Comparison of ENCODE assay signal across 21 mouse cellular contexts in the genomic region with DNA sequence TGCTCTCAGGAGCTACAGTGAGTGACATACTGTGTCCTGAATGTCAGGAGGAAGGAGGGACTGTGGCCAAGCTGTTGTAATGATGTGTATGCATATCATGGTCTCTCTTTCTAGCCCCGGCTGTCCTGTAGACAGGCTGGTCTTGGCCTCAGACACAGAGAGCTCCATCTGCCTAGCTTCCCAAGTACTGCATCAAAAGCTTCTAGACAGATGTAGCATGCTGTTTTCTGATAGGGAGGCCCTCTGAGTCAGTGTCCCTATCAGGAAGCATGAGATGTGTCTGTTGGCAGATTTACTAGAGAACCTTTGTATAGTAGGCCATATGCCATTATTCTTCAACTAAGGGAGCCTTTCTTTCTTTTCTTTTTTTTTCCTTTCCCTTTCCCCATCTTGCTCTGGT. TPM values are rescaled to one million over a fixed set of nuclear protein-coding genes. Genes with fewer than 3 reads are reported as not detected.
DNase-seq lines count a peak whose midpoint lies in the region; ATAC-seq and TF ChIP-seq lines count a peak whose summit lies in the region.
"Had no signal": no experiment of that assay in that cellular context is flagged by ENCODE, and none has a peak within 500 bp of the region (broad histone marks: within the 10 kb centered on the region; RNA-seq: fewer than 3 reads in every experiment).

No protein-coding gene starts in this region.

- TF ChIP-seq EP300 in MEL (IDR thresholded peaks at IDR 0.05; ENCODE audit: low read depth in 1 of 2, low read length in 2 of 2) = peak; percentile 90 to 91

- no peak overlapping the region for H3K27ac ChIP-seq in hindbrain, postnatal 0 days
- no peak overlapping the region for H3K27ac ChIP-seq in hindbrain, embryonic 11.5 days (ENCODE audit: low read depth, low read length)
- H3K27ac ChIP-seq in MEL (ENCODE audit: control insufficient read depth, low read depth, low read length) = peak overlapping the region; percentile 64
- H3K27ac ChIP-seq in cortical plate, adult 2 months (ENCODE audit: insufficient read depth, low read length) = no peak overlapping the region
- H3K27ac ChIP-seq: forebrain, embryonic 13.5 days; limb, embryonic 12.5 days; stomach, embryonic 15.5 days had no signal

- H3K4me2 ChIP-seq in hindbrain, postnatal 0 days (ENCODE audit: low read depth, low read length) = no peak overlapping the region
- H3K4me2 ChIP-seq in hindbrain, embryonic 11.5 days (replicated peaks; ENCODE audit: low read depth, low read length) = no peak overlapping the region
- H3K4me2 ChIP-seq: forebrain, embryonic 13.5 days; limb, embryonic 12.5 days; midbrain, embryonic 11.5 days; stomach, embryonic 15.5 days had no signal

- H3K9ac ChIP-seq in hindbrain, postnatal 0 days (replicated peaks; ENCODE audit: low read length) = no peak overlapping the region
- H3K9ac ChIP-seq in hindbrain, embryonic 11.5 days (ENCODE audit: low read depth, low read length) = no peak overlapping the region
- H3K9ac ChIP-seq in MEL (ENCODE audit: control insufficient read depth, low read depth, low read length, poor library complexity, severe bottlenecking) = no peak overlapping the region
- H3K9ac ChIP-seq: forebrain, embryonic 13.5 days; limb, embryonic 12.5 days; stomach, embryonic 15.5 days had no signal

- TF ChIP-seq RAD21 in MEL (IDR thresholded peaks at IDR 0.05; ENCODE audit: low read depth, low read length) = peak; percentile 31

- H3K27me3 ChIP-seq in hindbrain, postnatal 0 days (ENCODE audit: insufficient read depth, low read length) = no peaks in the 10 kb centered on the region
- no peaks in the 10 kb centered on the region for H3K27me3 ChIP-seq in hindbrain, embryonic 11.5 days (ENCODE audit: control insufficient read depth, insufficient read depth, low read length)
- H3K27me3 ChIP-seq in MEL (ENCODE audit: control insufficient read depth in 1 of 2, insufficient read depth in 2 of 2, low read length in 2 of 2) = no peaks in the 10 kb centered on the region
- H3K27me3 ChIP-seq: forebrain, embryonic 13.5 days; limb, embryonic 12.5 days; stomach, embryonic 15.5 days had no signal

- no peak for ATAC-seq in hindbrain, postnatal 0 days
- no peak for ATAC-seq in hindbrain, embryonic 11.5 days (ENCODE audit: low FRiP score)
- ATAC-seq in megakaryocyte progenitor cell, adult 5-6 weeks (replicated peaks; ENCODE audit: poor library complexity) = peak; percentile 77
- ATAC-seq: forebrain, embryonic 13.5 days; hindbrain, embryonic 16.5 days had no signal

- 0 out of 2 replicates have a peak, but pooled peaks have one; percentile 11 for TF ChIP-seq CTCF in hindbrain, postnatal 0 days (IDR thresholded peaks at IDR 0.05; ENCODE audit: low read depth)
- peak; percentile 44 to 63 (median 60) for TF ChIP-seq CTCF in MEL (IDR thresholded peaks at IDR 0.05 in 2 of 3, conservative IDR thresholded peaks at IDR 0.05 in 1 of 3; ENCODE audit: control insufficient read depth in 1 of 3, insufficient read depth in 1 of 3, low read depth in 2 of 3, low read length in 3 of 3, poor library complexity in 1 of 3, severe bottlenecking in 1 of 3)
- TF ChIP-seq CTCF in cortical plate, adult 2 months (IDR thresholded peaks at IDR 0.05; ENCODE audit: extremely low read depth, insufficient read depth, low read length) = 0 out of 2 replicates have a peak, but pooled peaks have one; percentile 13

- H3K4me3 ChIP-seq in hindbrain, postnatal 0 days (ENCODE audit: low read length) = no peak overlapping the region
- H3K4me3 ChIP-seq in hindbrain, embryonic 11.5 days (ENCODE audit: low read depth, low read length) = no peak overlapping the region
- H3K4me3 ChIP-seq in MEL (ENCODE audit: control insufficient read depth in 1 of 2, insufficient read depth in 1 of 2, low read depth in 2 of 2, low read length in 2 of 2) = no peak overlapping the region
- no peak overlapping the region for H3K4me3 ChIP-seq in cortical plate, adult 2 months (ENCODE audit: insufficient read depth, low read length)
- H3K4me3 ChIP-seq: forebrain, embryonic 13.5 days; limb, embryonic 12.5 days; stomach, embryonic 15.5 days had no signal

- no peak for TF ChIP-seq POLR2A in MEL (IDR thresholded peaks at IDR 0.05; ENCODE audit: control insufficient read depth in 1 of 2, insufficient read depth in 1 of 2, low read depth in 1 of 2, low read length in 2 of 2, poor library complexity in 1 of 2)
- TF ChIP-seq POLR2A in cortical plate, adult 2 months (IDR thresholded peaks at IDR 0.05; ENCODE audit: extremely low read depth, insufficient read depth, low read length) = no peak

- WGBS in hindbrain, postnatal 0 days = 67% methylated on average over 1 of the region's 1 CpGs
- 71% methylated on average over 1 of the region's 1 CpGs for WGBS in hindbrain, embryonic 11.5 days

- H3K9me3 ChIP-seq in hindbrain, postnatal 0 days (ENCODE audit: low read length) = no peaks in the 10 kb centered on the region
- H3K9me3 ChIP-seq in hindbrain, embryonic 11.5 days (ENCODE audit: control insufficient read depth, low read length) = no peaks in the 10 kb centered on the region
- no peaks in the 10 kb centered on the region for H3K9me3 ChIP-seq in MEL (replicated peaks; ENCODE audit: insufficient read depth, low read length)
- H3K9me3 ChIP-seq: forebrain, embryonic 13.5 days; limb, embryonic 12.5 days; stomach, embryonic 15.5 days had no signal

- DNase-seq in hindbrain, postnatal 0 days (ENCODE audit: low spot score) = no peak
- DNase-seq in hindbrain, embryonic 11.5 days (ENCODE audit: low spot score) = no peak
- peak; percentile 92 for DNase-seq in MEL (ENCODE audit: low read depth, low spot score)
- DNase-seq in thymus, postnatal 14 days = no peak
- no peak for DNase-seq in right cerebral cortex, postnatal 4 days
- DNase-seq in left cerebral cortex, postnatal 10 days (ENCODE audit: extremely low spot score in 1 of 2, low spot score in 2 of 2) = no peak
- DNase-seq: cerebellum, adult 18-20 months; heart, postnatal 14 days; kidney, adult 9 months; retina, postnatal 1 day; thymus, postnatal 36 days had no signal

- intact Hi-C loops in left cerebral cortex, postnatal 10 days (cut with DNase I) = loop anchor here (10.0 kb wide), 1 partner anchor 199 kb away; no protein-coding TSS in a partner anchor

- H3K79me2 ChIP-seq in MEL (ENCODE audit: control insufficient read depth, insufficient read depth, low read length, poor library complexity) = no peaks in the 10 kb centered on the region; the same call in 1 of the 2 replicates

- peaks cover 69% of the 10 kb centered on the region for H3K36me3 ChIP-seq in hindbrain, postnatal 0 days (ENCODE audit: insufficient read depth, low read length)
- H3K36me3 ChIP-seq in hindbrain, embryonic 11.5 days (ENCODE audit: control insufficient read depth, insufficient read depth, low read length) = peaks cover 21% of the 10 kb centered on the region
- peaks cover 9 to 45% of the 10 kb centered on the region in 2 experiments; a peak in 3 of 4 replicates for H3K36me3 ChIP-seq in MEL (ENCODE audit: control insufficient read depth in 1 of 2, insufficient read depth in 2 of 2, low read length in 2 of 2)

- H3K4me1 ChIP-seq in hindbrain, postnatal 0 days (ENCODE audit: insufficient read depth, low read length) = no peaks in the 10 kb centered on the region
- no peaks in the 10 kb centered on the region for H3K4me1 ChIP-seq in hindbrain, embryonic 11.5 days (replicated peaks; ENCODE audit: control insufficient read depth, insufficient read depth, low read length)
- peaks cover 30 to 43% of the 10 kb centered on the region in 2 experiments for H3K4me1 ChIP-seq in MEL (ENCODE audit: control insufficient read depth in 1 of 2, insufficient read depth in 2 of 2, low read length in 2 of 2)
- peaks cover 2% of the 10 kb centered on the region; the same call in 1 of the 2 replicates for H3K4me1 ChIP-seq in cortical plate, adult 2 months (ENCODE audit: control insufficient read depth, insufficient read depth, low read length)
- H3K4me1 ChIP-seq: forebrain, embryonic 13.5 days; limb, embryonic 12.5 days; stomach, embryonic 15.5 days had no signal

RNA-seq across cellular contexts. Expression of a gene that starts 24.6 kb away (rescaled TPM):
- 4.6 and 4.7 TPM in 2 replicates for total RNA-seq in hindbrain, postnatal 0 days (2014; rRNA removed)
- 4.1 and 4.2 TPM in 2 replicates for polyA plus RNA-seq in hindbrain, postnatal 0 days (2015; fragmentation: Nextera tagmentation; extraction: Ambion mirVana)
- polyA plus RNA-seq in hindbrain, embryonic 11.5 days (2014; fragmentation: Nextera tagmentation; extraction: Ambion mirVana) = 5.3 and 5.8 TPM in 2 replicates
- 4.0 TPM in 2 replicates for total RNA-seq in MEL (2012; rRNA removed)
- 1 to 10 TPM in 1 of 2 experiments, not detected in 1; 2.6 TPM for polyA plus RNA-seq in MEL (2012; ENCODE audit: insufficient read depth in 1 of 2, insufficient read length in 2 of 2, low read depth in 1 of 2, low replicate concordance in 2 of 2, missing spikeins in 1 of 2)
- polyA plus RNA-seq in cortical plate, adult 2 months (2012; rRNA removed) = 3.6 and 3.8 TPM in 2 replicates
- 2.1 and 2.3 TPM in 2 replicates for total RNA-seq in megakaryocyte progenitor cell, adult 5-6 weeks (2015)
- 3.8 and 4.2 TPM in 2 replicates for total RNA-seq in megakaryocyte progenitor cell, adult 5-6 weeks (2017)
- total RNA-seq in left cerebral cortex, postnatal 10 days (2021) = 1 to 10 TPM; 3.3 to 3.9 TPM

RNA-seq across cellular contexts. Expression of a gene that starts 24.8 kb away (rescaled TPM):
- total RNA-seq in hindbrain, postnatal 0 days (2014; rRNA removed) = 28.8 and 29.1 TPM in 2 replicates
- polyA plus RNA-seq in hindbrain, postnatal 0 days (2015; fragmentation: Nextera tagmentation; extraction: Ambion mirVana) = 49.0 and 55.7 TPM in 2 replicates
- 66.8 and 67.5 TPM in 2 replicates for polyA plus RNA-seq in hindbrain, embryonic 11.5 days (2014; fragmentation: Nextera tagmentation; extraction: Ambion mirVana)
- 38.1 and 39.6 TPM in 2 replicates for total RNA-seq in MEL (2012; rRNA removed)
- polyA plus RNA-seq in MEL (2012; ENCODE audit: insufficient read depth in 1 of 2, insufficient read length in 2 of 2, low read depth in 1 of 2, low replicate concordance in 2 of 2, missing spikeins in 1 of 2) = 10 to 100 TPM in 1 of 2 experiments, not detected in 1; 57.0 TPM
- polyA plus RNA-seq in cortical plate, adult 2 months (2012; rRNA removed) = 56.0 and 59.4 TPM in 2 replicates
- total RNA-seq in megakaryocyte progenitor cell, adult 5-6 weeks (2015) = 84.5 and 91.4 TPM in 2 replicates
- 68.3 and 85.3 TPM in 2 replicates for total RNA-seq in megakaryocyte progenitor cell, adult 5-6 weeks (2017)
- 10 to 100 TPM; 45.5 TPM for total RNA-seq in left cerebral cortex, postnatal 10 days (2021)

RNA-seq across cellular contexts. Expression of a gene that starts 37.9 kb away (rescaled TPM):
- total RNA-seq in hindbrain, postnatal 0 days (2014; rRNA removed) = 55.1 and 68.1 TPM in 2 replicates
- polyA plus RNA-seq in hindbrain, postnatal 0 days (2015; fragmentation: Nextera tagmentation; extraction: Ambion mirVana) = 33.5 and 38.0 TPM in 2 replicates
- polyA plus RNA-seq in hindbrain, embryonic 11.5 days (2014; fragmentation: Nextera tagmentation; extraction: Ambion mirVana) = 45.1 and 56.4 TPM in 2 replicates
- total RNA-seq in MEL (2012; rRNA removed) = 26.3 and 27.5 TPM in 2 replicates
- polyA plus RNA-seq in MEL (2012; ENCODE audit: insufficient read depth in 1 of 2, insufficient read length in 2 of 2, low read depth in 1 of 2, low replicate concordance in 2 of 2, missing spikeins in 1 of 2) = 10 to 100 TPM; 27.5 to 28.3 TPM
- polyA plus RNA-seq in cortical plate, adult 2 months (2012; rRNA removed) = 30.9 and 31.0 TPM in 2 replicates
- 0.61 and 2.4 TPM in 2 replicates for total RNA-seq in megakaryocyte progenitor cell, adult 5-6 weeks (2015)
- total RNA-seq in megakaryocyte progenitor cell, adult 5-6 weeks (2017) = 3.1 and 4.4 TPM in 2 replicates
- total RNA-seq in left cerebral cortex, postnatal 10 days (2021) = 10 to 100 TPM; 70.9 to 71.3 TPM

RNA-seq across cellular contexts. Expression of a gene that starts 44.6 kb away (rescaled TPM):
- total RNA-seq in hindbrain, postnatal 0 days (2014; rRNA removed) = not detected in 2 replicates
- polyA plus RNA-seq in hindbrain, postnatal 0 days (2015; fragmentation: Nextera tagmentation; extraction: Ambion mirVana) = not detected in 2 replicates
- polyA plus RNA-seq in hindbrain, embryonic 11.5 days (2014; fragmentation: Nextera tagmentation; extraction: Ambion mirVana) = not detected in 2 replicates
- total RNA-seq in MEL (2012; rRNA removed) = 0.13 and 0.15 TPM in 2 replicates
- polyA plus RNA-seq in MEL (2012; ENCODE audit: insufficient read depth in 1 of 2, insufficient read length in 2 of 2, low read depth in 1 of 2, low replicate concordance in 2 of 2, missing spikeins in 1 of 2) = under 1 TPM in 1 of 2 experiments, not detected in 1; 0.10 TPM
- polyA plus RNA-seq in cortical plate, adult 2 months (2012; rRNA removed) = 0.23 TPM in 1 of 2 replicates, not detected in the other
- not detected in 2 replicates for total RNA-seq in megakaryocyte progenitor cell, adult 5-6 weeks (2015)
- not detected in 2 replicates for total RNA-seq in megakaryocyte progenitor cell, adult 5-6 weeks (2017)
- total RNA-seq in left cerebral cortex, postnatal 10 days (2021) = not detected
- total RNA-seq: granulocyte monocyte progenitor cell, adult 5-6 weeks had no signal
- polyA plus RNA-seq: forebrain, embryonic 13.5 days; hindbrain, embryonic 16.5 days; large intestine, adult 2 months; limb, embryonic 12.5 days; midbrain, embryonic 11.5 days; neural tube, embryonic 14.5 days; stomach, embryonic 15.5 days had no signal

RNA-seq across cellular contexts. Expression of a gene that starts 50.9 kb away (rescaled TPM):
- total RNA-seq in hindbrain, postnatal 0 days (2014; rRNA removed) = 9.7 and 10.1 TPM in 2 replicates
- polyA plus RNA-seq in hindbrain, postnatal 0 days (2015; fragmentation: Nextera tagmentation; extraction: Ambion mirVana) = 4.8 and 5.4 TPM in 2 replicates
- 16.5 TPM in 2 replicates for polyA plus RNA-seq in hindbrain, embryonic 11.5 days (2014; fragmentation: Nextera tagmentation; extraction: Ambion mirVana)
- 30.7 and 34.1 TPM in 2 replicates for total RNA-seq in MEL (2012; rRNA removed)
- 10 to 100 TPM; 36.4 to 51.3 TPM for polyA plus RNA-seq in MEL (2012; ENCODE audit: insufficient read depth in 1 of 2, insufficient read length in 2 of 2, low read depth in 1 of 2, low replicate concordance in 2 of 2, missing spikeins in 1 of 2)
- polyA plus RNA-seq in cortical plate, adult 2 months (2012; rRNA removed) = 25.2 and 29.3 TPM in 2 replicates
- 35.8 and 40.5 TPM in 2 replicates for total RNA-seq in megakaryocyte progenitor cell, adult 5-6 weeks (2015)
- total RNA-seq in megakaryocyte progenitor cell, adult 5-6 weeks (2017) = 57.7 and 64.8 TPM in 2 replicates
- 10 to 100 TPM; 14.2 to 14.3 TPM for total RNA-seq in left cerebral cortex, postnatal 10 days (2021)
